Mouse (Mus musculus): ENCODE measurements at regions not wholly inside any gene's neighbourhood (a gene's known extent, or its start where the extent isn't known, plus 50 kb on each side); places are given as distances from the start of the nearest gene placed in this dataset.

- TF ChIP-seq CTCF (IDR thresholded peaks at IDR 0.05; ENCODE audit: borderline replicate concordance, extremely low read depth, insufficient read depth, insufficient read length), result no peak
- no peak for TF ChIP-seq POLR2A (IDR thresholded peaks at IDR 0.05; ENCODE audit: borderline replicate concordance, extremely low read depth, insufficient read depth, insufficient read length, poor library complexity, severe bottlenecking)
- no peak for DNase-seq (ENCODE audit: low read depth)
Measured at GRCm38 (mm10) chr16:29772609-29772988, 193.5 kb downstream of the Opa1 start.

DNA sequence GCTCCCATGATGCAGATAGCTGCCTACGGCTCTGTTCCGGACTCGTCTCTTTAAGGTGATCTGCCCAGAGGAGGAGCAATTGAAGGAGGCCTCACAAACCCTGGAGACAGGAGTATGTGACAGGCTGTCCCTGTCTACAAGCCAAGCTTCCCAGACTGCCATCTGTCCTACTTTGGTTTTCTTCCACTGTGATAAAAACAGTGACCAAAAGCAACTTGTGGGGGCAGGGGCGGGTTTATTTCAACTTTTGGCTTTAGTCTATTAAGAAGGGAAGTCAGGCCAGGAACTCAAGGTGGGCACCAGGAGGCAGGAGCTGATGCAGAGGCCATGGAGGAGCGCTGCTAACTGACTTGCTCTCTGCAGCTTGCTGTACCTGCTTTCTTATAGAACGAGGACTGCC is 193.9 kb downstream of the Opa1 start:
- TF ChIP-seq CTCF (IDR thresholded peaks at IDR 0.05; ENCODE audit: borderline replicate concordance, extremely low read depth, insufficient read depth, insufficient read length) (no peak), POLR2A (IDR thresholded peaks at IDR 0.05; ENCODE audit: borderline replicate concordance, extremely low read depth, insufficient read depth, insufficient read length, poor library complexity, severe bottlenecking) (no peak)
- no peak for DNase-seq (ENCODE audit: low read depth)

GRCm38 (mm10) chr16:29774949-29775348 is 195.8 kb downstream of the Opa1 start:
- DNase-seq (ENCODE audit: low read depth), result no peak
- no peak for TF ChIP-seq CTCF (IDR thresholded peaks at IDR 0.05; ENCODE audit: borderline replicate concordance, extremely low read depth, insufficient read depth, insufficient read length)
- TF ChIP-seq POLR2A (IDR thresholded peaks at IDR 0.05; ENCODE audit: borderline replicate concordance, extremely low read depth, insufficient read depth, insufficient read length, poor library complexity, severe bottlenecking), result no peak

DNA sequence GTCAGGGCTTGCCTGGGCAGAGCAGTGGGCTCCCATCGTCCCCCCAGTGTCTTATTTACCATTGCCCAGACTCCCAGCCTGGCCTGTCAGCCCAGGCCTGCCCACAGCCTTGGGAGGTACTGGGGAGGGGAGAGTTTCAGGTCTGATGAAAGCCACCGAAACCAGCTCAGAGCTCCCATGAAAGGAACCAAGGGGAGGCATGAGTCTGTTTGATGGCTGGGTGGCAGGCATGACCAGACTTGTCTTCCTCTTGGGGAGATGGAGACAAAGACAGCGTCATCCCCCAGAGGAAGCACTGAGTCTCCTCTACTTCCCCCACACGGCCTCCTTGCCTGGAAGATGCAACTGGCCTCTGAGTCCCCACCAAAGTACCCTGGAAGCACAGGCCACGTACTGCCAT is 196.7 kb downstream of the Opa1 start:
- TF ChIP-seq CTCF (IDR thresholded peaks at IDR 0.05; ENCODE audit: borderline replicate concordance, extremely low read depth, insufficient read depth, insufficient read length) (no peak), POLR2A (IDR thresholded peaks at IDR 0.05; ENCODE audit: borderline replicate concordance, extremely low read depth, insufficient read depth, insufficient read length, poor library complexity, severe bottlenecking) (no peak)

GRCm38 (mm10) chr16:29782441-29782840 is 203.3 kb downstream of the Opa1 start:
- DNase-seq (ENCODE audit: low read depth), result no peak
- TF ChIP-seq POLR2A (IDR thresholded peaks at IDR 0.05; ENCODE audit: borderline replicate concordance, extremely low read depth, insufficient read depth, insufficient read length, poor library complexity, severe bottlenecking), result no peak
- no peak for TF ChIP-seq CTCF (IDR thresholded peaks at IDR 0.05; ENCODE audit: borderline replicate concordance, extremely low read depth, insufficient read depth, insufficient read length)

More for the DNA sequence above, 196.7 kb downstream of the Opa1 start:
- no peak for DNase-seq (ENCODE audit: low read depth)

DNA sequence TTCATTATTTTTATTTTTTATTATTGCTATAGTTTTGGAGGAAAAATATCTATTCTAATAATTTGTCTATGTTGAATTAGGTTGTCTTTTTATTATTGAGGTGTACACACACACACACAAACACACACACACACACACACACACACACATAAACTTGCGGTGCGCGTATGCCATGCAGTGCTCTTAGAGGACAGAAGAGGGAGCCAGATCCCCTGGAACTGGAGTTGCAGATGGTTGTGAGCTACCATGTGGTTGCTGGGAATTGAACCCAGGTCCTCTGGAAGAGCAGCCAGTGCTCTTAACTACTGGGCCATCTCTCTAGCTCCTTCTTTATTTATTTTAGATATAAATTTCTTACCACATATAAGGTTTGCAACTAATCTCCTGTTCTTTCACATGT is 206.0 kb downstream of the Opa1 start:
- TF ChIP-seq CTCF (IDR thresholded peaks at IDR 0.05; ENCODE audit: borderline replicate concordance, extremely low read depth, insufficient read depth, insufficient read length), result no peak
- TF ChIP-seq POLR2A (IDR thresholded peaks at IDR 0.05; ENCODE audit: borderline replicate concordance, extremely low read depth, insufficient read depth, insufficient read length, poor library complexity, severe bottlenecking), result no peak
- no peak for DNase-seq (ENCODE audit: low read depth)

DNA sequence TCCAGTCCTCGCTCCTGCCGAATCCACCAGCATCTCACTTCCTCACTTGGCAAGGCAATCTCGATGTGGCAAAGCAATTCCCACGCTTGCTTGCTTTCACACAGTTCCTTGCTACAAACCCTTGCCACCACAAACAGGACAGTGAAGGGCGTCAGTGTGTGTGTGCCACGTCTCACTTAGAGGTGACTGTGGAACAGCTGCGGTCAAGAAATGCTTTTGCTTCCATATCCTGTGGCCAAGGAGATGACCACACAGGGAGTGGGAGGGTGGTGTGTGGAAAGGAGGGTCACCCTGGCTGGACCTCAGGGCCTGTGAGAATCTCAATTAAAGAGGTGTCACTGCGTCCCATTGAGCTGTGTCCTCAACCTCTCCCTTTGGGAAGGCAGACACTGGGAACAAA is 207.4 kb downstream of the Opa1 start:
- no peak for DNase-seq (ENCODE audit: low read depth)
- TF ChIP-seq CTCF (IDR thresholded peaks at IDR 0.05; ENCODE audit: borderline replicate concordance, extremely low read depth, insufficient read depth, insufficient read length) (no peak), POLR2A (IDR thresholded peaks at IDR 0.05; ENCODE audit: borderline replicate concordance, extremely low read depth, insufficient read depth, insufficient read length, poor library complexity, severe bottlenecking) (no peak)

DNA sequence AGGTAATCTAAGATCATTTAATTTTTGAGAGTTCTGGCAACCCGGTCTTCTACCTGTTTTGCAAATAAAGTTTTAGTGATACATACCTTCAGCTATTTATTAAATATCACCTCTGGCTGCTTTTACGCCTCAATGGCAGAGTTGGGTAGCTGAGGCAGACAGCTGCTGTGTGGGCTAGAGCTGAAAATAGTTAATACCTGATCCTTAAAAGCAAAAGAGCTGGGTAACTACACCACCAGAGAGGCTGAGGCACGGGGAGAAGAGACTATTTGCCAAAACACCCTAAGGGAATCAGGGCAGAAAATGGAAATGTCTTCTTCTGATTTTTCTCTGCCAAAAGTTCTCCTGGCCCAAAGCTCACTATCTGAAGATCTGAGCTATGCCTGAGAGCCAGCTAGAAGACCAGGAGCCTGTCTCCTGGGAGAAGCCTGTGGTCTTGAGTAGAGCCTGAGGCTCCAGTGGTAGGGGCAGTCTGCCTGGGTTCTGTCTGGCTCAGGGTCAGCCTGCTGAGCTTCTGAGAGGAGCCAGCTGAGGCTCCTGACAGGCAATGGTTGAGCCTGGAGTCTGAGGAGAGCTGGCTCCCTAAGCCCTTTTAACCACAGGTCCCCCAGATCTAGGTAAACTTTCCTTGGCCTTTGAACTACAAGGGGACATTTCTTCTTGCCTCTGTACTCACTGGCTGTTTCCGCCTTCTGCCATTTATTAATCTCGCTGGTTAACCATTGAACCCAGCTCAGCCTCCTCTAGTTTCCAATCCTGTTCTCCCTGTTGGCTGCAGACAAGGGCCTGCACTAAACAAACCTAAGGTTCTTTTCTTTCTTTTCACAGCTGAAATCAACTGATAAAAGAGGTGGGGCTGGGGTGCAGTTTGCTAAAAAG is 208.7 kb downstream of the Opa1 start:
- DNase-seq (ENCODE audit: low read depth), result no peak
- TF ChIP-seq CTCF (IDR thresholded peaks at IDR 0.05; ENCODE audit: borderline replicate concordance, extremely low read depth, insufficient read depth, insufficient read length), result no peak
- TF ChIP-seq POLR2A (IDR thresholded peaks at IDR 0.05; ENCODE audit: borderline replicate concordance, extremely low read depth, insufficient read depth, insufficient read length, poor library complexity, severe bottlenecking), result no peak

DNA sequence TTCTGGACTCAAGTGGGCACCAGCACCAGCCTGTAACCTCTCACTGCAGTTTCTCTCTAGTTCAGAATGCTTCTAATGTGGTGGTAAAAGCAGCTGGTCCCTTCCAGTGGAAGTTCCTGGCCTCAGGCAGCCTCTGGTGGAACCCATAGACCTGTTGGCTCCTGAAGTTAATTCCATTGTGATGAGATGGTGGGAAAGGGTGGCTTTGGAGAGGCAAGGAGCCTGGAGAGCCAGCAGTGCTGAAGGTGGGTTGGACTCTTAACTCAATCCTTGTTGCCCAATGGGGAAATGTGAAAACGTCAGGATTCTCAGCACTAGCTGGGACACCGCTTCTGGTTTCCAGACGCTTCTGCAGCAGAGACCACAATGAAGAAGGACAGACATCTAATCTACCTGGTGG is 210.9 kb downstream of the Opa1 start:
- TF ChIP-seq CTCF (IDR thresholded peaks at IDR 0.05; ENCODE audit: borderline replicate concordance, extremely low read depth, insufficient read depth, insufficient read length), result no peak
- TF ChIP-seq POLR2A (IDR thresholded peaks at IDR 0.05; ENCODE audit: borderline replicate concordance, extremely low read depth, insufficient read depth, insufficient read length, poor library complexity, severe bottlenecking), result no peak
- DNase-seq (ENCODE audit: low read depth), result no peak

DNA sequence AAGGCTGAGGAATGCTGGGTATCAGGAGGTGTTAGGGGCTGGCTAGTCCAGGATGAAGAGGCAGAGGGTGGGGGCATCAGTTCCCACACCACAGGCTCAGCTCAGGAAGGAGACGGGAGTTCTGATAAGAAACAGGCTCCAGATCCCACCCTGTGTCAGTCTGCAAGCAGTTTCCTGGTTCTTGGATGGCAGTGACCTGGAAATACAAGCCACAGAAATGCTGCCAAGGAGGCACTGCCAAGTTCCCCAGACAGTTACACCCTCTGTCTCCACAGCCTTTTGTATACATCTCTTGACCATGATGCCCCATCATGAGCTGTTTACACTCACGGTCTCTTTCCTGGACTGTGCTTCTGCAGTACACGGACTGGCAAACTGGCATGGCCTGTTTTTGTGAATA is 220.1 kb downstream of the Opa1 start:
- peak; percentile 70 for DNase-seq (ENCODE audit: low read depth)
- no peak for TF ChIP-seq CTCF (IDR thresholded peaks at IDR 0.05; ENCODE audit: borderline replicate concordance, extremely low read depth, insufficient read depth, insufficient read length)
- no peak for TF ChIP-seq POLR2A (IDR thresholded peaks at IDR 0.05; ENCODE audit: borderline replicate concordance, extremely low read depth, insufficient read depth, insufficient read length, poor library complexity, severe bottlenecking)

- DNase-seq (ENCODE audit: low read depth), result no peak
- TF ChIP-seq POLR2A (IDR thresholded peaks at IDR 0.05; ENCODE audit: borderline replicate concordance, extremely low read depth, insufficient read depth, insufficient read length, poor library complexity, severe bottlenecking) (no peak), CTCF (IDR thresholded peaks at IDR 0.05; ENCODE audit: borderline replicate concordance, extremely low read depth, insufficient read depth, insufficient read length) (no peak)
Measured at GRCm38 (mm10) chr16:29799893-29800292, 220.8 kb downstream of the Opa1 start.

GRCm38 (mm10) chr16:29800457-29800856 is 221.3 kb downstream of the Opa1 start:
- TF ChIP-seq POLR2A (IDR thresholded peaks at IDR 0.05; ENCODE audit: borderline replicate concordance, extremely low read depth, insufficient read depth, insufficient read length, poor library complexity, severe bottlenecking), result no peak
- TF ChIP-seq CTCF (IDR thresholded peaks at IDR 0.05; ENCODE audit: borderline replicate concordance, extremely low read depth, insufficient read depth, insufficient read length), result no peak

More at GRCm38 (mm10) chr16:29800457-29800856, 221.3 kb downstream of the Opa1 start:
- DNase-seq (ENCODE audit: low read depth), result no peak

All from brain, embryonic 14.5 days (tissue).